Mouse (Mus musculus) cerebellum, adult 8-10 months (tissue): ENCODE results near the gene Gm10330.
"Not testable (repeated sequence)": the region's sequence is repeated elsewhere in the genome, so short reads cannot be mapped to it uniquely, and the experiment has no call there.

ENCODE experiments used
- DNase-seq: peaks from one replicate; pipeline ENCODE4 v3.0.0; 2022

Gene Gm10330

GRCm38 (mm10) chr12:23780165-23780564, at the start of gene Gm10330:
TSS of gene Gm10330 (minus strand) at chr12:23780265.
- not testable (repeated sequence) for DNase-seq

DNA sequence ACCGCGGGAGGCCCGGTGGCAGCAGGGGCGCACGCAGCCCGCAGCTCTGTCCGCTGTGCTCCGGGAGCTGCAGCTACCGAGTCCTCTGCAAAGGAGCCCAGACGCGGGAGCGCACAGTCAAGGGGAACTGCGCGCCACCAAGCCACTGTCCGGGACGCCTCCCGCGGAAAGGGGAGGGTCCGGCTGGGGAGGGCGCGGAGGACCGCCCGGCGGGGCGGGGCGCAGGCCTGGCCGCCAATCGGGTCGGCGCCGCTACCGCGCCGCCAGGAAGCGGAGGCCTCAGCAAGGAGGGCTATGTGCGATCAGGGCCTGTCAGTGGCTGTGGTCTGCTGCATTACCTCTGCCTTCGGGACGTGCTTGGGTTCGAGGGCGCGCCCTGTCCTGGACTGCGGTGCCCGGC, 20.7 kb upstream of the Gm10330 start:
- not testable (repeated sequence) for DNase-seq

GRCm38 (mm10) chr12:23800366-23800765, 20.3 kb upstream of the Gm10330 start:
- peak; percentile 6 for DNase-seq
